Mouse (Mus musculus) T-helper 1 cell (primary cell): ENCODE results near the gene Mri1.

Source experiments
- in situ Hi-C: fragments of 300-600 bp; cut with MboI, MseI; formaldehyde crosslinking; loops from one replicate; pipeline ENCODE4 v1.15.1; 2025; ENCODE audit warnings: high pct_unique_total_duplicates

The Mri1 gene

DNA sequence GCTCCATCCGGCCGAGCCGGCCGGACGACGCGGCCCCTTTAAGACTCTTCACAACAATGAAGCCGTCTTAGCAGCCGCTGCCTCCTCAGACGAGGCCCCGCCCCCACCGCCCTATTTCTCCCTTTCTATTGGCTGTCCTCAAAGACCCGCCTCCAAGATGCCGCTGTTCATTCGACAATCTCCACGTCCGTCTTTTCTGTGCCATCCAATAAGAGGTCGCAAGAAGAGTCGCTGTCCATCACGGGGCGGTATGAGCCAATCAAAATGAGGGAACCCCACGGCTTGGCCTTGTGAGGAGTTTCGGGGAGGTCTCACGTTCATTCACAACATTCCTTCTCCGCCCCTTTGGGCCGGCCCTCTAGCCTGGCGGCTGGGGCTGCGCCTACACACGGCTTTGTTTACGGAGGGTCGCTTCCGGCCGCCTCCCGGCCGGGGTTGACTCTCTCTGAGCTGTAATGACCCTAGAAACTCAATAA, 20.1 kb downstream of the Mri1 start, which contains the start of gene Zswim4:
Gene Zswim4, minus strand, starts transcription at position 58 of the 476 bp plus-strand sequence.
- in situ Hi-C loops, result no loop called here

DNA sequence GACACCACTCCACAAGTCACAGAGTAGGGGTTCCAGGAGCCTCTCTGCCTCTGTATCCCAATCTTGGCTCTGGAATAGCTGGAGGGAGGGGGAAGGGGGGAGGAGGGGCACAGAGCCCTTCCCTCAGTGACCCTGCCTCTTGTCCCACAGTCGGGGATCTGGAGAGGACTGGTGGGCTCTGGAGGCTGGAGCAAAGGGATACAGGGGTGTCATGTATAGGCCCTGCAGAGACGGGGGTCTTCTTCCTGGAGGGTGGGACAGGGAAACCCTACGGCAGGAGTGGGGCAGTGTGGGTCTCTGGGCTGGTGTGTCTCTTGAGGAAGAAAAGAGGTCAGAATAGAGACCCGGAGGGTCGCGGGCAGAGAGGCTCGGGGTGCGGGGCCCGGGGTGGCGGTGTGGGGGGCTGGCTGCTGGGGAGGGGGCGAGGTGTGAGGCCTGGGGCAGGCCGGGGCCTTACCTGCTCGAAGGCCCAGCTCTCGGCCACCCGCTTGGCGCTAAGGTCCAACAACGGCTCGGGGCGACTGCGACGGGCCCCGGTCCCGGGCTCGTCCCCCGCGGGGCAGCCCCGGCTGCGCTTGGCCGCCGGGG, 20.6 kb downstream of the Mri1 start:
- in situ Hi-C loops, result no loop called here

DNA sequence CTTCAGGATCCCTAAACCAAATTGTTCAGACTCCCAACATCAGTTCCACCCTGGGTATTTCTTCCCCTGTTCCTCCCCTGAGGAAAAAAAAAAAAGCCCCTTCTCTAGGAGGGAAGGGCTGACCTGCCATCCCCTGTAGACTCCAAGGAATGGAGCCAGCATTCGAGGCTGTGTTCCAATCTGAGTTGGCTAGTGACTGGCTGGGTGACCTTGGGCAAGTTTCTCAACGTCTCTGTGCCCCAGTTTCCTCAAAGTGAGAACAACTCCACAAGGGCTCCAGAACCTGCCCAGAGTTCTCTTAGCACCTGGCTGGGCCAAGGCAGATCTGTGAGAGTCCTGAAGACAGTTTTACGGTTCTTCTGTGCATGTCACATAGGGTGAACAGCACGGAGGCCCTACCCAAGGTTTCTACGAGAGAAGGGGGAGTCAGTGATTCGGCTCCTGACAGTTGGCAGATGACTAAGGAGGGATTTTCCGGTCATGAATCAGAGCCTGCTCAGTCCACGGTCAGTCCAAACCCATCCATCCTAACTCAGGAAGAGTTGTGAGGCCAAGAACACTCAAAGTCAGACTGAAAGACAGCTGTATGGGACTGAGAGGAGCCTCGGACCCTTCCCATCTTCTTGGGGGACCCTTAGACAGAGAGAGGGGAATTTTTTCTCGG, 21.2 kb downstream of the Mri1 start:
- in situ Hi-C loops, result no loop called here

DNA sequence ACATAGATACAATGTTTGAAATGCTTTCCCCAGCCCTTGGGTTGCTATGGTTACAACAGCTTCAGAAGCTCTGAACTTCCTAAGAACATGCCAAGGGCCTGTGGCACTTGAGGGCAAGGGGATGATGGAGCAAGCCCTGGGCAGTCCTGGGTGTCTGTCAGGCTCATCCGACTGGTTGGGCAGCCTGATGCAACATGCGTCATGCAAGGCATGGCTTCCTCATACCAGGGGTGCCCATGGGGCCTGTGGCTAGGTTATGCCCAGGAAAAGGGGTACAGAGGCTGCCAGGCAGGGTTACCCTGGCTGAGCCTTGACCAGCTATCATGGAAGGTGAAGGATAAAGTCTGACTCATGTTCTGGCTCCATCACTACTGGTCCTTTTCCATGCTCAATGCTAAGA, 24.1 kb downstream of the Mri1 start:
- in situ Hi-C loops, result no loop called here

DNA sequence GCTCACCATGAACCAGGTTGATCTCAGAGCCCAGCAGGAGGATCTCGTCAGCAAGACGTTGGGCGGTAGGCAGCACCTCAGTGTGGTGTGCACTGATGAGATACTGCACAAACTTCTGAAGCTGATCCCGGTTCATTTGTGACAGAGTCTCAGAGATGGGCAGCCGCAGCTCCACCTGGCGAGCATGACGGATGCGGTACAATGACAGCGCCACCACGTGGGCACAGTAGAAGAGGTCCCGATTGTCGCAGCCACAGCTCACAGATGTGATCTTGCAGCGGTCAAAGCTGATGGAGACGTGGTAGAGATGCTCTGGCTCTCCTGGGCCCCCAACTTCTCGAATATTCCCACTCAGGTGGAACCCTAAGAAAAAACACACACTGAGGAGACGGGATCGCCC, 26.4 kb downstream of the Mri1 start:
- in situ Hi-C loops, result no loop called here

DNA sequence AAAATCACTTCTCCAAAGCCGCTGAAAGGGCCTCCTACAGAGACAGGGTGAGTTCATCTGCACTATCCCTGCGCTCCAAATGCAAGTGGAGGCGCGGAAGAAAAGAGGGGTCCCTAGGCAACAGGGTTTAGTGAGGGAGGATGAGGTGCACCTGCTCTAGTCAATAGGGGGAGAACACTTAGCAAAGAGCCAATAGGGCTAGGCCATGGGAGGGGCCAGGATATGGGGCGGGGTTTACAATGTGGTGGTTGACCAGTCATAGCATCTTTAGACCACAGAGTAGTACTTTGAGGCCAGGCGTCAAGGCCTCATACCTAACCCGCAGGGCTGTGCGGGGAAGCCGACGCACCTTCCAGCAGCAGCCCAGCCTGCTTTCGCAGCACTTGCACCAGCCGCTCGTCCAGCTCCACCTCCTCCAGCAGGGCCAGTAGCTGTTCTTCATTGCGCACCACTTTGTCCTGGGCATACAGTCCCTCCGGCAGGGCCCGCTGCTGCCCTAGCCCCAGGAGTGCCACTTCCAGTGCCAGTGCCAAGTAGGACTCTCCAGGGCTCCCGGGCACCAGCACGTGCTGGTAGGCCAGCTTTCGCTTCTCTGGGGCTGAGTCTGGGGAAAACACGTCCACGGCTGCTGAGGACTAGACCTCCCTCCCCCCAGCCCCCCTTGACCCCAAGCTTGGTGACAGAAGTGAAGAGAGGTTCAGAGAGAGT, 33.6 kb downstream of the Mri1 start:
- in situ Hi-C loops, result no loop called here

DNA sequence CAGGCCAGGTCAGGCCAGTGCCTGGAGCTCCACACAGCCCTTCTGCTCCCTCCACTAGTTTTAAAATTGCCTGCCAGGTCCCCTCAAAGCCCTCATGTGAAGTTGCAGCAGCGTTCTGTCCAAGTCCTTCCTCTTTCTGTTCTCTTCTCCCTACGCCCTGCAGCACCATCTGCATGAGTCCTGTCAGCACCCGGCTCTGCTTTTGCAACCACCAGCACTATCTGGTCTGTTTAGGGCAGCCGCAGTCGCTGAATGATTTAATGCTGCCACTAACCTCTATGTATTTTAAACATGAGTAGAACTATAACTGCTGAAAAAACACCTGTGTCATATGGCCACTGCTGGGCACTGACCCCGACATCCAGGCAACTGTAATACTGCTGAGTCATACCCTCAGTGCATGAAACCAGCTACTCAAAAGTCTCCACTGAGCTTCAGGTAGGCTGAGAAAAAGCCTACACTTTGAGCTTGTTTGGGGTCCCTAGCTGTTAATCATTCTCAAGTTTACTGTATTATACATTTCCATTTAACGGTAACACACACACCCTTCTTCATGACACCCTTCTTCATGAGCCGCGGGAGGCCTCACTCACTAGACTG, 34.5 kb downstream of the Mri1 start:
- in situ Hi-C loops, result no loop called here

DNA sequence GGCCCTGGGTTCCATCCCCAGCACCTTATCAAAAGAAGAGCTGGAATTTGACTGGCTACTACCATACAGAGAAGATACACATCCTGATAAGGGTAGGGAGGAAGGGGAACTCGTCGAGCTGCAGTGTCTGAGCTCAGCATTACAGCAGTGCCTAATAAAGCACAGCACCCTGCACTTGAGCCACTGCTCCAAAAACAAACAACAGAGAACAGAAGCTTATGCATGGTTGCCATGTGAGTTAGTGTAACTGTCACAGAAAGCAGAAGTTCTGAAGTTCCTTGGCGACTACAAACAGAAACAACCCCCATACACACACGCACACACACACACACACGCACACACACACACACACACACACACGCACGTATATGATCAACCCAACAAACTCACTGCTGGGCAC, 37.0 kb downstream of the Mri1 start:
- in situ Hi-C loops, result no loop called here

DNA sequence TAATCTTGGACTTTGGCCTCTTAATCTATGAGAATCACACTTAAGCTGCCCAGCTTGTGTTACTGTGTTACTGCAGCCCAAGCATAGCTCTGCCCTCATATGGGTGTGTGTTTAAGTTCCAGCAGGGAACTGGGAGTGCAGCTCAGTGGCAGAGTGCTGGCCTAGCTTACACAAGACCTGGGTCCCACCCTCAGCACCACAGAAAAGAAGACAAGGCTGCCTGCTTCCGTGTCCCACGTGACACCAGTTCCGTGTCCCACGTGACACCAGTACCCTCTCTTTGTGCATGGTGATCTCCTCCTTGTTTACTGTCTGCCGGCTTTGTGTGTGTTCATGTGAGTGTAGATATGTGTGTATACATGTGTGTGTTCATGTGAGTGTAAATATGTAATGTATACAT, 39.0 kb downstream of the Mri1 start:
- in situ Hi-C loops, result no loop called here

DNA sequence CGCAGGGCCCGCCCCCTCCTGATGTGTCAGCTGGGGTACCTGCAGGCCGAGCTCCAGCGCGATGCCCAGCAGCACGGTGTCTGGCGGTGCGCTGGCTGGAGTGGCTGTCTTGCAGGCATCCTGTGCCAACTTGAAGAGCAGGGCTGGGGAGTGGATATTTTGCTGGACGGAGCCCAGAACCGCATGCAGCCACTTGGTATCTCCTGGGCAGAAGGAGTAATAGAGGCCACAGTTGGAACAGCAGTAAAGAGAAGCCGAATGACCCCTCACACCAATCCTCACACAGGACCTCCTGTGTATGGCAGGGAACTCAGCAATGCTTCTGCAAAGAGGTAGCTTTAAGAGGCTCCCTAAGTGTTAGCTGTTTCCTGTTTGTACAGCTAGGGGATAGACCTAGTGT, 39.9 kb downstream of the Mri1 start:
- in situ Hi-C loops, result no loop called here

DNA sequence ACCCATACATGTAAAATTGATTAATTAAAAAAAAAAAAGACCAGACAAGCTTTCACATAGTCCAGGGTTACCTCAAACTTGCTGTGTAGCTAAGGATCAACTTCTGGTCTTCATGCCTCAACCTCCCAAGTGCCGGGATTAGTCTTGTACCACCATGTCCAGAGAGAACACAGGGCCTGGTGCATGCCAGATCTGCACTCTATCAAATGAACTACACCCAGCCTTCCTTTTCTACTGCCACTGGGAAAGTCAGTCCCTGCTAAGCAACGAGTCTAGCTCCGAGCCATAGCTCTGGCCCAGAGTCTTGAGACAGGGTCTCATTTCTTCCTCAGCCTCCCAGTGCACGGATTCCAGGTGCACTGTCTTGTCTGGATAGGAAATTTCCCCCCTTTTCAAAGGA, 43.8 kb downstream of the Mri1 start:
- in situ Hi-C loops, result no loop called here

DNA sequence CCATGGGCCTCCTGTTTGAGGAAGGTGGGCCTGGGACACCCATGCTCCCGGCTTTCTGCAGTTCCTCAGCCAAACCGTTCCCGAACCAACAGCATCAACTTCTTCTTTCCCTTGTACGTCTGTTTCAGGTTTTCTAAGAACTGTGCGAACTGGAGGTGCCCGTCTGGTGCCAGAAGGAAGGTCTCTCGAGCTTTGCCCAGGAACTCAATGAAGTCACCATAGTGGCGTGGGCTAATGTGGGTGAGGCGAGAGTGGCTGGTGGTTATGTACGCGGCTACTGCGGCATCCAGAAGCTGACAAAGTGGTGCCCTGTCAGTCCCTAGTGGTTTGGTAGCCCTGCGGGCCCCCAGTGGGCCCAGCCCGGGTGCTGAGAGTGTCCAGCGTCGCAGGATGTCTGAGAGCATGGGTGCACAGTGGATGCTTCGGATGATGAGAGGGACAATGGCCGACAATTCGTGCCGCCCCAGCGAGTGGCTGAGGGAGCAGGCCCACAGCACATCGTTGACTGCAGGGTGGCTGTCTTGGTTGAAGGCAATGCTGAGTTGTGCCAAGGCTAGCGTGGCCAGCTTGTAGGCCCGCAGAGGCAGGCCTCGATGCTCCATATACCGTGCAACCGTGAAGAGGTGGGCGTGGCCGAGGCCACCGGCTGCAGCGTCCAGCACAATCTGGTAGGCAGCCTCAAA, 45.1 kb downstream of the Mri1 start:
- in situ Hi-C loops, result no loop called here

DNA sequence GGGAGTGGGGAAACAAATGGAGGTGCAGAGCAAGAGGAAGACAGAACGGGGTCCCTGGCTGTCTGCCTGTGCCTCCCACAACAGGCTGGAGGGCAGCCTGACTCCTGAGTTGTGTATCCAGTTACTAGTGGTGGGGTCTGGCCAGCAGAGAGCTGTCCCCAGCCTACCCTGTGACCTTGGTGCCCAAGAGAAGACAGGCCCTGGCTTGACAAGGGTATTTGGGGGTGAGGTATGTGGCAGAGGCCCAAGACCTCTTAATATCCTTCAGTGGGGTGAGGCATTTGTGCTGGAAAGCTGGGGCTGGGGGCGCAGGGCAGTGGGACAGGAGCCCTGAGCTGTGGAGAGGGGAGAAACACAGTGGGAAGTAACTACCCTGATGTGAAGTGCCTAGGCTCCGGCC, 45.9 kb downstream of the Mri1 start:
- in situ Hi-C loops, result no loop called here

DNA sequence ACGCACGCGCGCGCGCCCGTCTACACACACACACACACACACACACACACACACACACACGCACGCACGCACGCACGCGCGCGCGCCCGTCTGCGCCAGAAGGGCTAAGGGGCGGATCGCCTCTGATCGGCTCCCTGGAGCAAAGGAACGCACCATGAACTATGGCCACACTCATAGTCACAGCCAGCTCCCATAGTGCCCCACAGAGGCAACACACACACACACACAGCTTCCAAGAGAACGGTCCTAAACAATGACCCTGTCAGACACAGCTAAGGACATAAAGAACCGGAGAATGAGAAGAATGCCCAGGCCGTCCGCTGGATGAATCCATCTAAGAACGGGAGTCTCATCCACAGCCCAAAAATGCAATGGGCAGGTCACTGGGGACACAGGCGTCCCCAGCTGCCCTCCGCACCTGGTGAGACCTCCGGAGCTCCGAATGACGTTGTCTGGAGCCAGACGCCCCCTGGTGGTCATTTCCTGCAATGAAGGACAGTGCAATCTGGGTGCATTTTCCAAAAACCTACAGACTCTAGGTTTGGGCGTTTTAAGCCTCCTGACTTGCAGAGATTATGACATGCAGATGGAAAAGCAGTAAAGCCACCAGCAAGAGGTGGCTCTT, 46.8 kb downstream of the Mri1 start:
- in situ Hi-C loops, result no loop called here

DNA sequence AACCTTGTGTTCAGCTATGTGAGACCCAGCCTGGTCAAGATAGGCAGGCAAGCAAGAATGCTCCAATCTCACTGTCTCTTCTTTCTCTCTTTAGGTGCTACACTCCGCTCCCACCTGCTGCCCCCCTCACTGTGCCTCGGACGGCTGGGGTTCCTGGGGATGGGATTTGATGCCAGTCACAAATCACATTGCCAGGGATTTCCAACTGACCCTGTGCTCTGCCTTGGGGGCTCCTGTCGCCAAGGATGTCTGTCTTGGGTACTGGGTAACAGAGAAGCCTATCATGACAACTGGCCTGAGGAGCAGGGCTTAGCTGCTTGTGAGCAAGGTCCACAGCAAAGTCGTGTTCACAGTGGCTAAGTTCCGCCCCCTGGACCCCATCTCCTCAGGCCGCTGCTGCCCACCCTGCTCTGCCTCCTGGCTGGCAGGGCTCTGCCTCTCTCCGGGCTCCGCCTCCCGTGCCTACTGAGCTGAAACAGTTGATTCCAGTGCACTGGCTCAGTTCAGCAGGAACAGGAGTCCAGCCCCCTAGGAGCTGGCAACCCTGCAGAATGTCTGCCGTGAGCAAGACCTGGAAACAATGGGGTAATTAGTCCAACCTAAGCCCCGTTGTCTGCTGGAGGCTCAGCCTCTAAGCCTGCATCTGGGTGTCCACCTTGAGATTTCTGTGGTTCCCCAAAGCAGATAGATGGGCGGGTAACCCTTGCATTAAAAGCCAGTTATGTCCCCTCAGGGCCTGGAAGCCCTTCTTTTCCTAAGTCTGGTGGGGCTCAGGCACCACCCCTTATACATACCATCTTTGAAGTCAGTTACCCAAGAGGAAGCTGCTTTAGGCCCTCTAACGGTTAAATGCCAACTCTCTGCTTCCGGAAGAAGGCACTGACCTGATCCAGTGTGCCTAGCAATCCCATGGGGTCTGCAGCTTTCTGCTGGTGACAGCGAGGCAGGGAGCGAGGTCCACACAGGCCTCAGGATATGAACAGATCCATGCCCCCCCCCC, 48.4 kb downstream of the Mri1 start:
- in situ Hi-C loops, result loop anchor here (10.0 kb wide), 1 partner anchor 1424 kb away; no protein-coding TSS in a partner anchor

DNA sequence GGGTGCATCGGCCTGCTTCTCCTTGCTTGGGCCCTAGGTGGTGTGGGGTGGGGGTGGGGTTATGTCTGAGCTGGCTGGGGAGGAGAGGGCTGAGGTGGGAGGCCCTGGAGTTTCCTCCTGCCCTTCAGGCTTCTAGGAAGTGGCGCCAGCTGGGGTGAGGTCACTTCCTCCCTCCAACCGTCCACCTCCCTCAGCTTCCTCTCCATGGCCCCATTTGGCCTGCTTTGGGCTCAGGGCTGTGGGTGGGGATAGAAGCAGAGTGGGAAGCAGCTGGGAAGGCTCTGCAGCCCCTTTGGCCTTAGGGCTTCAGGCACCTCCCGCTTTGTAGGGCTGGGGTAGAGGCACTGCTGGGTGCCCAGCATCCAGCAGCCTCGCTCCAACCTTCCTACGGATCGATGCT, 49.3 kb downstream of the Mri1 start:
- in situ Hi-C loops, result loop anchor here (10.0 kb wide), 1 partner anchor 1423 kb away; no protein-coding TSS in a partner anchor

DNA sequence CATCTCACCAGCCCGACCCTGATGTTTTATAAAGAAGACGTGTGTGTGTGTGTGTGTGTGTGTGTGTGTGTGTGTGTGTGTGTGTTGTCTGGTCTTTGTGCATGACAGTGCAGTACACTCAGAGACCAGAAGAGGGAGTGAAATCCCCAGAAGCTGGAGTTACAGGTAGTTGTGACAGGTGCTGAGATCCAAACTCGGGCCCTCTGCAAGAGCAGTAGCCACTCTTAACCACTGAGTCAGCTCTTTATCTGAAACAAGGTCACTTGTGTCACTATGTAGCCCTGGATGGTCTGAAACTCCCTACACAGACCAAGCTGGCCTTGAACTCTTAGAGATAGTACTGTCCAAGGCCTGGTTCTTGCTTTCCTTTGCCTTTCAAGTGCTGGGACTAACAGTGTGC, 50.5 kb downstream of the Mri1 start:
- in situ Hi-C loops, result loop anchor here (10.0 kb wide), 1 partner anchor 1422 kb away; no protein-coding TSS in a partner anchor

DNA sequence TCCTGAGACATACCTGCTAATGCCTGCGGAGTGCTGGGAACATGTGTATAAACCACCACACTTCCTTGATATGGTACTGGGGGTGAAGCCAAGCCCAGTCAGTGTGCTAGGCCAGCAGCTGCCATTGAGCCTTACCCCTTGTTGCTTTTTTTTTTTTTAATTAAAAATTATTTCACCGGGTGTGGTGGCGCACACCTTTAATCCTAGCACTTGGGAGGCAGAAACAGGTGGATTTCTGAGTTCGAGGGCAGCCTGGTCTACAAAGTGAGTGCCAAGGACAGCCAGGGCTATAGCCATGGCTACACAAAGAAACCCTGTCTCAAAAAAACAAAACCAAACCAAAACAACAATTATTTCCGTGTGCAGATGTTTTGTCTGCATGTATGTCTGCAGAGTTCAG, 52.1 kb downstream of the Mri1 start:
- in situ Hi-C loops, result loop anchor here (10.0 kb wide), 1 partner anchor 1420 kb away; no protein-coding TSS in a partner anchor

DNA sequence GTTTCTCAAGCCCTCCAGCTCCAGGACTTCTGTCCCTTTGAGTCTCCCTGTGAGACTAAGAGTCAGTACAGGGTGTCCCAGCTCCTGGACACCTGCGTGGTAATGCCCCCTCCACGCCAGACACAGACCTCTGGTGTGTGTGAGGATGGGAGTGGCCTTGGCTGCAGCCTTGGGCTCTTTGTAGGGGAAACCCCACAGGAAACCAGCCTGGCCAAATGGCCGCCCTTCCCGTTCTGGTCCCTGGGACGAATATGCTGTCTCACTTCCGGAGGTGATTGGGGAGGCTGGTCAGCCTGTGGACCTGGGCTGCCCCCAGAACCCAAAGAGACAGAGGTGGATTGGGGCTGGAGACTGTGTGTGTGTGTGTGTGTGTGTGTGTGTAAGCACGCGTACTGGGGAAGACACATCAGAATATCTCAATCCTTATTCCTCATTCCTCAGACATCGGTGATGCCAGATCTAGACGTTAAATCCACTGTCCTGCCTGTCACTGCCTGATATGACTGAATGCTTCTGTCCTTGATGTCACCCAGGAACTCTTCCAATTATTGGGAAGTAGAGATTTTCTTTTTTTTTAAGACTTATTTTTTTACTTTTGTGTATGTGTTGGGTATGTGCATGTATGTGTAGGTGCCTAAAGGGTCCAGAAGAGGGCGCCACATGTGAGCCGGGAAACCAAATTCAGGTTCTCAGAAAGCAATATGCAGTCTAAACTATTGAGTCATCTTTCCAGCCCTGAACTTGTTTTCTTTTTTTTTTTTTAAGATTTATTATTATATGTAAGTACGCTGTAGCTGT, 53.0 kb downstream of the Mri1 start:
- in situ Hi-C loops, result loop anchor here (10.0 kb wide), 1 partner anchor 1419 kb away; no protein-coding TSS in a partner anchor
